In genomic region chr15:84086364-84086763, GRCm38 (mm10) we compare ENCODE assay signal across 16 mouse cellular contexts. TPM values are rescaled to one million over a fixed set of nuclear protein-coding genes. Genes with fewer than 3 reads are reported as not detected.
DNase-seq lines count a peak whose midpoint lies in the region; TF ChIP-seq lines count a peak whose summit lies in the region.
"Had no signal": no experiment of that assay in that cellular context is flagged by ENCODE, and none has a peak within 500 bp of the region (broad histone marks: within the 10 kb centered on the region; RNA-seq: fewer than 3 reads in every experiment).

No protein-coding gene starts in this region.

- no peak overlapping the region for H3K4me3 ChIP-seq in C2C12 (ENCODE audit: insufficient read depth, poor library complexity, severe bottlenecking)
- H3K4me3 ChIP-seq: heart, embryonic 13.5 days; hindbrain, embryonic 15.5 days; kidney, embryonic 15.5 days; stomach, embryonic 15.5 days had no signal

- H3K27me3 ChIP-seq in C2C12 (ENCODE audit: control insufficient read depth, insufficient read depth, insufficient read length): peaks cover 40% of the 10 kb centered on the region
- H3K27me3 ChIP-seq: hindbrain, embryonic 15.5 days; kidney, embryonic 15.5 days; stomach, embryonic 15.5 days had no signal

- DNase-seq in kidney, postnatal 10 days: peak; percentile 43
- no peak for DNase-seq in kidney, postnatal 25 days
- peak; percentile 25 for DNase-seq in Muller cell, postnatal 12 days (ENCODE audit: inconsistent ontology term)
- peak; percentile 48 for DNase-seq in forelimb bud, embryonic 11.5 days (ENCODE audit: low read depth, low spot score)
- no peak for DNase-seq in cerebellum, postnatal 36 days
- no peak for DNase-seq in urinary bladder, adult 18-20 months (ENCODE audit: low spot score in 2 of 2)
- DNase-seq in kidney, adult 8-10 months: no peak
- DNase-seq: left cerebral cortex, postnatal 4 days; thymus, postnatal 14 days had no signal

- TF ChIP-seq CTCF in C2C12 (IDR thresholded peaks at IDR 0.05; ENCODE audit: control insufficient read depth, insufficient read depth, insufficient read length): no peak

- no peaks in the 10 kb centered on the region for H3K79me2 ChIP-seq in C2C12 (ENCODE audit: control insufficient read depth, insufficient read depth)

- no peaks in the 10 kb centered on the region for H3K79me3 ChIP-seq in C2C12 (ENCODE audit: low read depth)

- H3ac ChIP-seq in C2C12 (ENCODE audit: control insufficient read depth, insufficient read length, low read depth): no peak overlapping the region

- H3K36me3 ChIP-seq in C2C12 (ENCODE audit: control insufficient read depth, insufficient read depth): no peaks in the 10 kb centered on the region
- H3K36me3 ChIP-seq: heart, embryonic 13.5 days; kidney, embryonic 15.5 days; stomach, embryonic 15.5 days had no signal

TF ChIP-seq in C2C12, 6 proteins besides CTCF, POLR2A, EP300 and RAD21:
- TF ChIP-seq MYOD1 (IDR thresholded peaks at IDR 0.05; ENCODE audit: control insufficient read depth, insufficient read length, low read depth): peak; percentile 9
- TF ChIP-seq CEBPB (IDR thresholded peaks at IDR 0.05; ENCODE audit: low read depth): no peak
- TF ChIP-seq USF1 (IDR thresholded peaks at IDR 0.05; ENCODE audit: low read depth): no peak
- TF ChIP-seq FOSL1 (IDR thresholded peaks at IDR 0.05; ENCODE audit: insufficient read depth, low read length, poor library complexity, severe bottlenecking): no peak

RNA-seq across cellular contexts. Expression of gene Sult4a1, which starts 19.2 kb away (rescaled TPM):
- not detected for polyA plus RNA-seq in C2C12 (2012; fragmentation: generic; extraction: Trizol)
- polyA plus RNA-seq: liver, postnatal 0 days had no signal

RNA-seq across cellular contexts. Expression of gene Efcab6, which starts 21.2 kb away (rescaled TPM):
- not detected for polyA plus RNA-seq in C2C12 (2012; fragmentation: generic; extraction: Trizol)
- polyA plus RNA-seq: heart, embryonic 13.5 days; liver, postnatal 0 days; small intestine, adult 2 months had no signal

RNA-seq across cellular contexts. Expression of gene Pnpla5, which starts 36.6 kb away (rescaled TPM):
- not detected for polyA plus RNA-seq in C2C12 (2012; fragmentation: generic; extraction: Trizol)
- polyA plus RNA-seq: heart, embryonic 13.5 days; hindbrain, embryonic 15.5 days; kidney, embryonic 15.5 days; small intestine, adult 2 months; stomach, embryonic 15.5 days had no signal

Comparison
In these comparisons a context has a peak if more than half of its experiments do, and no peak if none do; other contexts are left out.
1. DNase-seq: peak in kidney, postnatal 10 days (single experiment), Muller cell, postnatal 12 days (single experiment) and forelimb bud, embryonic 11.5 days (single experiment); none in kidney, postnatal 25 days (0 of 2), cerebellum, postnatal 36 days (0 of 2), urinary bladder, adult 18-20 months (0 of 2) and kidney, adult 8-10 months (0 of 2).